Mouse (Mus musculus): ENCODE results near the gene Gng12. TPM values are rescaled to one million over a fixed set of nuclear protein-coding genes. Genes with fewer than 3 reads are reported as not detected.
A peak's percentile ranks its signal among the peaks of the same experiment; 100 is the strongest.
"Not testable (repeated sequence)": the region's sequence is repeated elsewhere in the genome, so short reads cannot be mapped to it uniquely, and the experiment has no call there.

Gng12 gene
- polyA plus RNA-seq, 1 experiment = 22.9 TPM

- Histone ChIP-seq H3K27ac (ENCODE audit: control insufficient read depth, insufficient read depth, low read depth, low read length, poor library complexity) (no peak overlapping the region), H3K4me1 (ENCODE audit: control insufficient read depth, insufficient read depth, low read length) (peaks cover 2% of the 10 kb centered on the region; the same call in 1 of the 2 replicates), H3K4me3 (replicated peaks; ENCODE audit: control insufficient read depth, low read depth, low read length) (no peak overlapping the region)
- WGBS = 87% methylated on average over 4 of the region's 4 CpGs
- TF ChIP-seq CTCF (IDR thresholded peaks at IDR 0.05; ENCODE audit: control insufficient read depth, insufficient read depth, low read length) = no peak
- no peak for TF ChIP-seq POLR2A (IDR thresholded peaks at IDR 0.05; ENCODE audit: borderline replicate concordance, control insufficient read depth, low read depth, low read length)
Measured at GRCm38 (mm10) chr6:67018365-67018764, 122.2 kb downstream of the Gng12 start.

- H3K27ac ChIP-seq (ENCODE audit: control insufficient read depth, insufficient read depth, low read depth, low read length, poor library complexity); H3K4me1 ChIP-seq (ENCODE audit: control insufficient read depth, insufficient read depth, low read length); H3K4me3 ChIP-seq (replicated peaks; ENCODE audit: control insufficient read depth, low read depth, low read length): not testable (repeated sequence)
- 86% methylated on average over 7 of the region's 7 CpGs for WGBS
Measured at GRCm38 (mm10) chr6:67019001-67019400, 122.8 kb downstream of the Gng12 start.

GRCm38 (mm10) chr6:67021308-67021707, 125.1 kb downstream of the Gng12 start:
- Histone ChIP-seq H3K27ac (ENCODE audit: control insufficient read depth, insufficient read depth, low read depth, low read length, poor library complexity) (no peak overlapping the region), H3K4me3 (replicated peaks; ENCODE audit: control insufficient read depth, low read depth, low read length) (no peak overlapping the region), H3K4me1 (ENCODE audit: control insufficient read depth, insufficient read depth, low read length) (peaks cover 2% of the 10 kb centered on the region; the same call in 1 of the 2 replicates)
- 82% methylated on average over 5 of the region's 5 CpGs for WGBS
- no peak for TF ChIP-seq POLR2A (IDR thresholded peaks at IDR 0.05; ENCODE audit: borderline replicate concordance, control insufficient read depth, low read depth, low read length)

GRCm38 (mm10) chr6:67023729-67024128, 127.5 kb downstream of the Gng12 start:
- H3K4me3 ChIP-seq (replicated peaks; ENCODE audit: control insufficient read depth, low read depth, low read length) = no peak overlapping the region
- no peak for TF ChIP-seq CTCF (IDR thresholded peaks at IDR 0.05; ENCODE audit: control insufficient read depth, insufficient read depth, low read length)
- peaks cover 4% of the 10 kb centered on the region; the same call in 1 of the 2 replicates for H3K4me1 ChIP-seq (ENCODE audit: control insufficient read depth, insufficient read depth, low read length)
- H3K27ac ChIP-seq (ENCODE audit: control insufficient read depth, insufficient read depth, low read depth, low read length, poor library complexity) = no peak overlapping the region
- WGBS = 83% methylated on average over 4 of the region's 4 CpGs

GRCm38 (mm10) chr6:67026661-67027060, 130.5 kb downstream of the Gng12 start:
- H3K27ac ChIP-seq (ENCODE audit: control insufficient read depth, insufficient read depth, low read depth, low read length, poor library complexity) = no peak overlapping the region
- TF ChIP-seq CTCF (IDR thresholded peaks at IDR 0.05; ENCODE audit: control insufficient read depth, insufficient read depth, low read length) (no peak), POLR2A (IDR thresholded peaks at IDR 0.05; ENCODE audit: borderline replicate concordance, control insufficient read depth, low read depth, low read length) (no peak)
- H3K4me3 ChIP-seq (replicated peaks; ENCODE audit: control insufficient read depth, low read depth, low read length) = no peak overlapping the region
- peaks cover 4% of the 10 kb centered on the region; the same call in 1 of the 2 replicates for H3K4me1 ChIP-seq (ENCODE audit: control insufficient read depth, insufficient read depth, low read length)
- WGBS = 85% methylated on average over 3 of the region's 3 CpGs

- Histone ChIP-seq H3K4me1 (ENCODE audit: control insufficient read depth, insufficient read depth, low read length) (peaks cover 4% of the 10 kb centered on the region; the same call in 1 of the 2 replicates), H3K27ac (ENCODE audit: control insufficient read depth, insufficient read depth, low read depth, low read length, poor library complexity) (0 out of 2 replicates have a peak overlapping the region, but pooled peaks have one; percentile 41), H3K4me3 (replicated peaks; ENCODE audit: control insufficient read depth, low read depth, low read length) (no peak overlapping the region)
- WGBS = 36% methylated on average over 9 of the region's 9 CpGs
- no peak for TF ChIP-seq POLR2A (IDR thresholded peaks at IDR 0.05; ENCODE audit: borderline replicate concordance, control insufficient read depth, low read depth, low read length)
- no peak for TF ChIP-seq CTCF (IDR thresholded peaks at IDR 0.05; ENCODE audit: control insufficient read depth, insufficient read depth, low read length)
Measured at GRCm38 (mm10) chr6:67027438-67028142, 131.4 kb downstream of the Gng12 start.

- no peak for TF ChIP-seq POLR2A (IDR thresholded peaks at IDR 0.05; ENCODE audit: borderline replicate concordance, control insufficient read depth, low read depth, low read length)
- no peak for TF ChIP-seq CTCF (IDR thresholded peaks at IDR 0.05; ENCODE audit: control insufficient read depth, insufficient read depth, low read length)
- peaks cover 4% of the 10 kb centered on the region; the same call in 1 of the 2 replicates for H3K4me1 ChIP-seq (ENCODE audit: control insufficient read depth, insufficient read depth, low read length)
- H3K27ac ChIP-seq (ENCODE audit: control insufficient read depth, insufficient read depth, low read depth, low read length, poor library complexity) = no peak overlapping the region
- 63% methylated on average over 5 of the region's 5 CpGs for WGBS
- H3K4me3 ChIP-seq (replicated peaks; ENCODE audit: control insufficient read depth, low read depth, low read length) = no peak overlapping the region
Measured at GRCm38 (mm10) chr6:67029312-67029950, 133.2 kb downstream of the Gng12 start.

- H3K4me3 ChIP-seq (replicated peaks; ENCODE audit: control insufficient read depth, low read depth, low read length) = no peak overlapping the region
- H3K4me1 ChIP-seq (ENCODE audit: control insufficient read depth, insufficient read depth, low read length) = peaks cover 3% of the 10 kb centered on the region; the same call in 1 of the 2 replicates
- H3K27ac ChIP-seq (ENCODE audit: control insufficient read depth, insufficient read depth, low read depth, low read length, poor library complexity) = no peak overlapping the region
- 53% methylated on average over 3 of the region's 3 CpGs for WGBS
- TF ChIP-seq POLR2A (IDR thresholded peaks at IDR 0.05; ENCODE audit: borderline replicate concordance, control insufficient read depth, low read depth, low read length) (no peak), CTCF (IDR thresholded peaks at IDR 0.05; ENCODE audit: control insufficient read depth, insufficient read depth, low read length) (no peak)
Measured at GRCm38 (mm10) chr6:67029987-67030386, 133.8 kb downstream of the Gng12 start.

Data from bone marrow, adult 2 months (tissue).